Mouse (Mus musculus): ENCODE results near the gene Vmn2r76. TPM values are rescaled to one million over a fixed set of nuclear protein-coding genes. Genes with fewer than 3 reads are reported as not detected.
"Not testable (repeated sequence)": the region's sequence is repeated elsewhere in the genome, so short reads cannot be mapped to it uniquely, and the experiment has no call there.

Vmn2r76 gene
- total RNA-seq (2021), result not detected

DNA sequence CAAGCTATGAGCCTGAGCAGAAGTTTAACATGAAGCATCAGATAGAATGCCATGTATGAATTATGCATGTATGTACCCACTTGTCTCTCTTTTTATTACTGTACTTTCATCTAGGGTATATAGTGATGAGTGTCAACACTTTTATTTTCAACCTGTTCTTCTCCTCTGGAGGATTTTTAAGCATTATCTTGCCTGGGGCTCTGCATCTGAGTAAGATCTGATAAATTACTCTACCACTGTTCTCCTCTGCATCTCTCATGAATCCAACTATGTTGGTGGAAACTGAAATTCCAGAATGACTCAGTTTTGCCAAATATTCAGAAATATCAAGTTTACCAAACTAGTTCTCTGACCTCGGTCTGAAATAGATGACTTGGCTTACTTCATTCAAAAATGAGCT, at the start of gene Vmn2r76:
Gene Vmn2r76, minus strand, starts transcription at position 101 of the 400 bp plus-strand sequence.
- intact Hi-C loops (cut with DNase I), result no loop called here
- DNase-seq (ENCODE audit: extremely low spot score in 1 of 2, low spot score in 2 of 2), result no peak

DNA sequence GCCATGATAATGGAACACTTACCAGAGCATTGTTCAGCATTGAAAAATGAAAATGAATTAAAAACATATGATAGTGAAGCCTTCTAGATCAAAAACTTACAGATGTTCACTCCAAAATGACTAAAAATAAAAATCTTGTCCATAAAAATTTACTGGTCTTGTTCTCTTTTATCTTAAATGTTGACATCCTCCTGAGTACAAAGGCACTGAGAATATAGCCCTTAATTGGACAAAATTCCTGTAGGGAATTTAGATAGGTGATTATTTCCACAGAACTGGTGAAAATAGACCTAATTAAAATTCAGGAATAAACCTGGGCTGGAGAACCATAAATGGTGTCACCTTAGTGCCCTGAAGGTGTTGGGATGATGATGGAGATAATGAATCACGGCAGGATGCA, 31.0 kb upstream of the Vmn2r76 start, which contains the start of gene Olfr310:
Gene Olfr310, minus strand, starts transcription at position 101 of the 400 bp plus-strand sequence.
- DNase-seq (ENCODE audit: extremely low spot score in 1 of 2, low spot score in 2 of 2), result no peak
- intact Hi-C loops (cut with DNase I), result no loop called here

DNA sequence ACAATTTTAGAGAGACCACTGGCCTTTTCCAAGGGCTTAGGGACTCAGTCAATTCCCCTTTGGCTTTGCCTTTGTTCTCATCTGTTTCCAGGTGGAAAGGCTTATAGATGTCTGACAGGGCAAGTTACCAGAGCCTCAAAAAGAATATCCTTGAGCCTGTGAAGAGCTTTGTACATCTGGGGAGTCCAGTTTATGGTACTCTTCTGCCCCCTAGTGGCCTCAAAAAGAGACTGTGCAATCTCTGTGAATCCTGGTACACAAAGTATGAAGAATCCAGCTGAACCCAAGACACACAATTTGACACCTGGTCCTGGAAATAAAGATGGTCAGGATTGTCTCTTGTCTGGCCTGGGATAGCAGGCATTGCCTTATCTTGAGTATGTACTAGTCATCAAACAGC, 34.8 kb downstream of the Vmn2r76 start:
- intact Hi-C loops (cut with DNase I), result no loop called here
- no peak for DNase-seq (ENCODE audit: extremely low spot score in 1 of 2, low spot score in 2 of 2)

DNA sequence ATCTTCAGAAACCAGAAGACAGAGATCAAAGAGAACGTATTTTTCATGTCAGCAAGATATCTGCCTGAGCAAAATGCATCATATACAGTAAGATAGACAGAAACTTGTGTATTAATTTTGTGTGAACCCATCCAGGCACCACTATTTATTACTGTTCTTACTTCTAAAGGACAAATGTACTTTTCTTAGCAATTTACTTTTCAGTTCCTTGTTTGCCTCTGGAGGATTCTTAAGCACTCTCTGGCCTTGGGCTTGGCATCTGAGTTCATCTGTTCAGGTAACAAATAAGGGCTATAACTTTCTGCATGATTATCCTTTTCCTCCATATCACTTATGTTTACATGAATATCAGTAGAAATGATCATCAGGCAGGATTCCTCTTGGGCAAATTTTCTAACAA, 74.4 kb downstream of the Vmn2r76 start, which contains the start of gene Vmn2r75:
Gene Vmn2r75, minus strand, starts transcription at position 101 of the 400 bp plus-strand sequence.
- DNase-seq (ENCODE audit: extremely low spot score in 1 of 2, low spot score in 2 of 2); intact Hi-C loops (cut with DNase I): not testable (repeated sequence)

Other genes starting within 250 kb of the Vmn2r76 start
- not detected for gene Vmn2r75, start 74.5 kb downstream of the Vmn2r76 start, total RNA-seq (2021)
- gene Olfr310, start 30.9 kb upstream of the Vmn2r76 start, total RNA-seq (2021), result not detected
- gene Olfr309, start 67.4 kb upstream of the Vmn2r76 start, total RNA-seq (2021), result not detected
- gene Olfr308, start 79.3 kb upstream of the Vmn2r76 start, total RNA-seq (2021), result not detected
- gene Olfr307, start 91.3 kb upstream of the Vmn2r76 start, total RNA-seq (2021), result not detected
- not detected for gene Olfr305, start 120.6 kb upstream of the Vmn2r76 start, total RNA-seq (2021)
- gene Olfr304, start 140.3 kb upstream of the Vmn2r76 start, total RNA-seq (2021), result not detected
- gene Olfr303, start 151.5 kb upstream of the Vmn2r76 start, total RNA-seq (2021), result not detected
- not detected for gene Olfr301, start 157.5 kb upstream of the Vmn2r76 start, total RNA-seq (2021)
- not detected for gene Olfr299, start 213.6 kb upstream of the Vmn2r76 start, total RNA-seq (2021)
- gene Olfr298, start 246.2 kb upstream of the Vmn2r76 start, total RNA-seq (2021), result not detected

Data from left cerebral cortex, postnatal 10 days (tissue).